Mouse (Mus musculus) hindbrain, embryonic 10.5 days (tissue): Measurements from ENCODE around the gene Arhgef1. TPM values are rescaled to one million over a fixed set of nuclear protein-coding genes. Genes with fewer than 3 reads are reported as not detected.

Source experiments
- DNase-seq: peaks from one replicate; pipeline ENCODE4 v3.0.0-alpha.2; 2017; ENCODE audit warnings: low spot score
- H3K27ac ChIP-seq: fragments of 300-500 bp; sonication (generic); 2 replicates; pipeline ENCODE4 v1.5.1; 2016; ENCODE audit warnings: mild to moderate bottlenecking, moderate library complexity
- H3K27me3 ChIP-seq: fragments of 300-500 bp; sonication (generic); 2 replicates; pipeline ENCODE4 v1.6.1; 2016; ENCODE audit warnings: mild to moderate bottlenecking; ENCODE audit not compliant: poor library complexity, insufficient read depth, severe bottlenecking
- H3K36me3 ChIP-seq: fragments of 300-500 bp; sonication (generic); 2 replicates; pipeline ENCODE4 v1.6.1; 2016; ENCODE audit warnings: mild to moderate bottlenecking, moderate library complexity
- H3K4me1 ChIP-seq: fragments of 300-500 bp; sonication (generic); replicated peaks from 2 replicates; pipeline ENCODE4 v1.6.1; 2016; ENCODE audit warnings: mild to moderate bottlenecking
- H3K4me3 ChIP-seq: fragments of 300-500 bp; sonication (generic); 2 replicates; pipeline ENCODE4 v1.5.1; 2016; ENCODE audit warnings: mild to moderate bottlenecking, moderate library complexity
- H3K9me3 ChIP-seq: fragments of 300-500 bp; sonication (generic); 2 replicates; pipeline ENCODE4 v1.6.1; 2016; ENCODE audit warnings: mild to moderate bottlenecking, moderate library complexity
- WGBS: fragments of 180-500 bp; shearing (Covaris S2); methylation state at CpG from one replicate; pipeline ENCODE4 v1.1.7; 2016; 5-methylcytosine and 5-hydroxymethylcytosine counted together
- polyA plus RNA-seq: library from polyadenylated mRNA; unstranded; fragments of >200 nt; fragmentation: Nextera tagmentation; extraction: Ambion mirVana; gene quantifications from 2 replicates; pipeline ENCODE4 v1.2.1, GENCODE M21; 2016

Gene Arhgef1
- polyA plus RNA-seq, 1 experiment from 2014 or later = 72.4 TPM

- WGBS = 94% methylated on average over 20 of the region's 20 CpGs
- H3K4me1 ChIP-seq = no peaks in the 10 kb centered on the region
- H3K9me3 ChIP-seq = 0 out of 2 replicates have a peak, but pooled peaks cover 3% of the 10 kb centered on the region
- no peak overlapping the region for H3K4me3 ChIP-seq
- no peaks in the 10 kb centered on the region for H3K27me3 ChIP-seq
- DNase-seq = no peak
- no peak overlapping the region for H3K27ac ChIP-seq
- peaks cover 73% of the 10 kb centered on the region for H3K36me3 ChIP-seq
Observed at GRCm38 (mm10) chr7:24918763-24919323, 16.1 kb downstream of the Arhgef1 start.

- Histone ChIP-seq H3K27me3 (no peaks in the 10 kb centered on the region), H3K4me3 (no peak overlapping the region), H3K36me3 (peaks cover 82% of the 10 kb centered on the region), H3K4me1 (no peaks in the 10 kb centered on the region), H3K27ac (no peak overlapping the region), H3K9me3 (0 out of 2 replicates have a peak, but pooled peaks cover 3% of the 10 kb centered on the region)
- no peak for DNase-seq
- WGBS = 90% methylated on average over 9 of the region's 9 CpGs
Observed at GRCm38 (mm10) chr7:24919728-24920127, 17.0 kb downstream of the Arhgef1 start.

GRCm38 (mm10) chr7:24930475-24930874 is 27.8 kb downstream of the Arhgef1 start:
- WGBS = 52% methylated on average over 6 of the region's 6 CpGs
- peaks cover 86% of the 10 kb centered on the region for H3K27me3 ChIP-seq
- peaks cover 68% of the 10 kb centered on the region for H3K4me1 ChIP-seq

GRCm38 (mm10) chr7:24931651-24932050 is 28.9 kb downstream of the Arhgef1 start:
- H3K27ac ChIP-seq = no peak overlapping the region
- H3K27me3 ChIP-seq = peaks cover 98% of the 10 kb centered on the region
- H3K4me3 ChIP-seq = peak overlapping the region; percentile 31
- H3K36me3 ChIP-seq = peaks cover 11% of the 10 kb centered on the region
- WGBS = 1% methylated on average over 15 of the region's 15 CpGs
- H3K4me1 ChIP-seq = peaks cover 65% of the 10 kb centered on the region
- no peak for DNase-seq
- H3K9me3 ChIP-seq = no peaks in the 10 kb centered on the region

More at GRCm38 (mm10) chr7:24930475-24930874, 27.8 kb downstream of the Arhgef1 start:
- Histone ChIP-seq H3K36me3 (peaks cover 23% of the 10 kb centered on the region), H3K27ac (no peak overlapping the region), H3K4me3 (no peak overlapping the region), H3K9me3 (no peaks in the 10 kb centered on the region)
- no peak for DNase-seq

- Histone ChIP-seq H3K27me3 (peaks cover 100% of the 10 kb centered on the region), H3K36me3 (no peaks in the 10 kb centered on the region), H3K4me3 (peak overlapping the region; percentile 49), H3K9me3 (no peaks in the 10 kb centered on the region), H3K4me1 (peaks cover 33% of the 10 kb centered on the region), H3K27ac (no peak overlapping the region)
- WGBS = 5% methylated on average over 6 of the region's 6 CpGs
- no peak for DNase-seq
Observed at GRCm38 (mm10) chr7:24943641-24944040, 40.9 kb downstream of the Arhgef1 start.

GRCm38 (mm10) chr7:24944257-24944950 is 41.7 kb downstream of the Arhgef1 start, which contains the start of gene Gm4881:
Gene Gm4881 (minus strand): TSS chr7:24944494.
- peak within 1 kb of the TSS; percentile 49 for H3K4me3 ChIP-seq
- no peaks in the 10 kb centered on the region for H3K9me3 ChIP-seq
- no peak for DNase-seq
- H3K27me3 ChIP-seq = peaks cover 100% of the 10 kb centered on the region
- under 1% methylated on average over 72 of the region's 72 CpGs for WGBS
- peaks cover 41% of the 10 kb centered on the region for H3K4me1 ChIP-seq
- H3K27ac ChIP-seq = peak within 1 kb of the TSS; percentile 50; the same call in 1 of the 2 replicates
- H3K36me3 ChIP-seq = no peaks in the 10 kb centered on the region

- WGBS = 4% methylated on average over 7 of the region's 7 CpGs
- no peak for DNase-seq
Observed at GRCm38 (mm10) chr7:24947316-24948048, 44.8 kb downstream of the Arhgef1 start.

GRCm38 (mm10) chr7:24948774-24949173 is 46.1 kb downstream of the Arhgef1 start:
- WGBS = 2% methylated on average over 29 of the region's 29 CpGs
- no peaks in the 10 kb centered on the region for H3K36me3 ChIP-seq
- peak; percentile 30 for DNase-seq
- H3K4me3 ChIP-seq = peak overlapping the region; percentile 27
- peaks cover 76% of the 10 kb centered on the region for H3K4me1 ChIP-seq
- peak overlapping the region; percentile 50; the same call in 1 of the 2 replicates for H3K27ac ChIP-seq
- peaks cover 100% of the 10 kb centered on the region for H3K27me3 ChIP-seq
- H3K9me3 ChIP-seq = no peaks in the 10 kb centered on the region

More at GRCm38 (mm10) chr7:24947316-24948048, 44.8 kb downstream of the Arhgef1 start:
- peaks cover 72% of the 10 kb centered on the region for H3K4me1 ChIP-seq
- H3K9me3 ChIP-seq = no peaks in the 10 kb centered on the region
- no peak overlapping the region for H3K27ac ChIP-seq
- H3K27me3 ChIP-seq = peaks cover 100% of the 10 kb centered on the region
- H3K4me3 ChIP-seq = no peak overlapping the region
- no peaks in the 10 kb centered on the region for H3K36me3 ChIP-seq

- H3K27ac ChIP-seq = peak overlapping the region; percentile 46; the same call in 1 of the 2 replicates
- H3K4me3 ChIP-seq = no peak overlapping the region
- WGBS = under 1% methylated on average over 8 of the region's 8 CpGs
- peak; percentile 89 for DNase-seq
- peaks cover 78% of the 10 kb centered on the region for H3K4me1 ChIP-seq
- H3K9me3 ChIP-seq = no peaks in the 10 kb centered on the region
- peaks cover 100% of the 10 kb centered on the region for H3K27me3 ChIP-seq
- no peaks in the 10 kb centered on the region for H3K36me3 ChIP-seq
Observed at GRCm38 (mm10) chr7:24949958-24950623, 47.4 kb downstream of the Arhgef1 start.

GRCm38 (mm10) chr7:24953966-24954365 is 51.3 kb downstream of the Arhgef1 start:
- DNase-seq = peak; percentile 51
- Histone ChIP-seq H3K4me1 (peaks cover 65% of the 10 kb centered on the region), H3K27ac (peak overlapping the region; percentile 87), H3K27me3 (peaks cover 86% of the 10 kb centered on the region), H3K36me3 (no peaks in the 10 kb centered on the region), H3K9me3 (peaks cover 4% of the 10 kb centered on the region; the same call in 1 of the 2 replicates), H3K4me3 (peak overlapping the region; percentile 55)
- under 1% methylated on average over 24 of the region's 24 CpGs for WGBS

- H3K9me3 ChIP-seq = peaks cover 4% of the 10 kb centered on the region; the same call in 1 of the 2 replicates
- H3K4me3 ChIP-seq = peak overlapping the region; percentile 55
- no peaks in the 10 kb centered on the region for H3K36me3 ChIP-seq
- WGBS = 1% methylated on average over 30 of the region's 30 CpGs
- no peak for DNase-seq
- peak overlapping the region; percentile 87 for H3K27ac ChIP-seq
- peaks cover 60% of the 10 kb centered on the region for H3K4me1 ChIP-seq
- H3K27me3 ChIP-seq = peaks cover 81% of the 10 kb centered on the region
Observed at GRCm38 (mm10) chr7:24954450-24954849, 51.7 kb downstream of the Arhgef1 start.

GRCm38 (mm10) chr7:24955226-24955625 is 52.5 kb downstream of the Arhgef1 start:
- no peak for DNase-seq
- H3K27me3 ChIP-seq = peaks cover 73% of the 10 kb centered on the region
- H3K27ac ChIP-seq = peak overlapping the region; percentile 87
- H3K9me3 ChIP-seq = peaks cover 4% of the 10 kb centered on the region; the same call in 1 of the 2 replicates
- H3K4me1 ChIP-seq = peaks cover 53% of the 10 kb centered on the region
- 1% methylated on average over 33 of the region's 33 CpGs for WGBS
- no peaks in the 10 kb centered on the region for H3K36me3 ChIP-seq
- H3K4me3 ChIP-seq = peak overlapping the region; percentile 55
